Mouse (Mus musculus): Measurements from ENCODE around the gene Hap1. TPM values are rescaled to one million over a fixed set of nuclear protein-coding genes. Genes with fewer than 3 reads are reported as not detected.

Gene Hap1
- total and polyA plus RNA-seq, 3 experiments: 6.6 to 34.8 TPM; not detected in 1

- Histone ChIP-seq H3K27ac (ENCODE audit: control insufficient read depth, low read depth, low read length) (no peak overlapping the region), H3K36me3 (ENCODE audit: control insufficient read depth in 1 of 2, insufficient read depth in 2 of 2, low read length in 2 of 2) (no peaks in the 10 kb centered on the region), H3K27me3 (ENCODE audit: control insufficient read depth in 1 of 2, insufficient read depth in 2 of 2, low read length in 2 of 2) (no peaks in the 10 kb centered on the region; a peak in 1 of 4 replicates), H3K79me2 (ENCODE audit: control insufficient read depth, insufficient read depth, low read length, poor library complexity) (no peaks in the 10 kb centered on the region), H3K9me3 (replicated peaks; ENCODE audit: insufficient read depth, low read length) (no peaks in the 10 kb centered on the region), H3K4me1 (ENCODE audit: control insufficient read depth in 1 of 2, insufficient read depth in 2 of 2, low read length in 2 of 2) (peaks cover 0 to under 1% of the 10 kb centered on the region in 2 experiments; a peak in 1 of 4 replicates), H3K9ac (ENCODE audit: control insufficient read depth, low read depth, low read length, poor library complexity, severe bottlenecking) (no peak overlapping the region), H3K4me3 (ENCODE audit: control insufficient read depth in 1 of 2, insufficient read depth in 1 of 2, low read depth in 2 of 2, low read length in 2 of 2) (no peak overlapping the region)
- no peak for DNase-seq (ENCODE audit: low read depth, low spot score)
- no peak for TF ChIP-seq SIN3A (IDR thresholded peaks at IDR 0.05; ENCODE audit: low read length)
- no peak for TF ChIP-seq MAFK (IDR thresholded peaks at IDR 0.05; ENCODE audit: borderline replicate concordance, low read depth, low read length)
- no peak for TF ChIP-seq RCOR1 (IDR thresholded peaks at IDR 0.05; ENCODE audit: low read depth, low read length)
- TF ChIP-seq SMC3 (IDR thresholded peaks at IDR 0.05; ENCODE audit: low read depth, low read length): no peak
These were observed 32.7 kb upstream of the Hap1 start for GRCm38 (mm10) chr11:100388588-100388987.

- TF ChIP-seq ZNF384 (IDR thresholded peaks at IDR 0.05; ENCODE audit: low read depth, low read length) (no peak), BHLHE40 (IDR thresholded peaks at IDR 0.05; ENCODE audit: borderline replicate concordance, low read depth, low read length) (no peak), MYC (IDR thresholded peaks at IDR 0.05; ENCODE audit: low read depth, low read length) (no peak), MXI1 (IDR thresholded peaks at IDR 0.05; ENCODE audit: low read depth, low read length) (no peak), EP300 (IDR thresholded peaks at IDR 0.05; ENCODE audit: low read depth in 1 of 2, low read length in 2 of 2) (no peak), POLR2A (IDR thresholded peaks at IDR 0.05; ENCODE audit: control insufficient read depth in 1 of 2, insufficient read depth in 1 of 2, low read depth in 1 of 2, low read length in 2 of 2, poor library complexity in 1 of 2) (0 out of 4 replicates have a peak, but pooled peaks of 1 of the 2 experiments have one; percentile 2), SMC3 (IDR thresholded peaks at IDR 0.05; ENCODE audit: low read depth, low read length) (no peak)
- DNase-seq (ENCODE audit: low read depth, low spot score): no peak
- H3K79me2 ChIP-seq (ENCODE audit: control insufficient read depth, insufficient read depth, low read length, poor library complexity): no peaks in the 10 kb centered on the region
- no peak overlapping the region for H3K4me3 ChIP-seq (ENCODE audit: control insufficient read depth in 1 of 2, insufficient read depth in 1 of 2, low read depth in 2 of 2, low read length in 2 of 2)
- H3K27me3 ChIP-seq (ENCODE audit: control insufficient read depth in 1 of 2, insufficient read depth in 2 of 2, low read length in 2 of 2): no peaks in the 10 kb centered on the region; a peak in 1 of 4 replicates
- H3K36me3 ChIP-seq (ENCODE audit: control insufficient read depth in 1 of 2, insufficient read depth in 2 of 2, low read length in 2 of 2): no peaks in the 10 kb centered on the region
- no peaks in the 10 kb centered on the region for H3K4me1 ChIP-seq (ENCODE audit: control insufficient read depth in 1 of 2, insufficient read depth in 2 of 2, low read length in 2 of 2)
- no peak overlapping the region for H3K27ac ChIP-seq (ENCODE audit: control insufficient read depth, low read depth, low read length)
- H3K9ac ChIP-seq (ENCODE audit: control insufficient read depth, low read depth, low read length, poor library complexity, severe bottlenecking): no peak overlapping the region
- no peaks in the 10 kb centered on the region for H3K9me3 ChIP-seq (replicated peaks; ENCODE audit: insufficient read depth, low read length)
These were observed 31.9 kb upstream of the Hap1 start for GRCm38 (mm10) chr11:100387589-100388375.

- H3K36me3 ChIP-seq (ENCODE audit: control insufficient read depth in 1 of 2, insufficient read depth in 2 of 2, low read length in 2 of 2): no peaks in the 10 kb centered on the region
- no peak overlapping the region for H3K9ac ChIP-seq (ENCODE audit: control insufficient read depth, low read depth, low read length, poor library complexity, severe bottlenecking)
- TF ChIP-seq USF1 (IDR thresholded peaks at IDR 0.05; ENCODE audit: low read depth, low read length) (no peak), ZKSCAN1 (IDR thresholded peaks at IDR 0.05; ENCODE audit: low read depth, low read length) (peak; percentile 44; the same call in 1 of the 2 replicates)
- no peaks in the 10 kb centered on the region for H3K4me1 ChIP-seq (ENCODE audit: control insufficient read depth in 1 of 2, insufficient read depth in 2 of 2, low read length in 2 of 2)
- no peaks in the 10 kb centered on the region; a peak in 1 of 4 replicates for H3K27me3 ChIP-seq (ENCODE audit: control insufficient read depth in 1 of 2, insufficient read depth in 2 of 2, low read length in 2 of 2)
- no peak for DNase-seq (ENCODE audit: low read depth, low spot score)
- no peaks in the 10 kb centered on the region for H3K79me2 ChIP-seq (ENCODE audit: control insufficient read depth, insufficient read depth, low read length, poor library complexity)
- no peaks in the 10 kb centered on the region for H3K9me3 ChIP-seq (replicated peaks; ENCODE audit: insufficient read depth, low read length)
- H3K4me3 ChIP-seq (ENCODE audit: control insufficient read depth in 1 of 2, insufficient read depth in 1 of 2, low read depth in 2 of 2, low read length in 2 of 2): no peak overlapping the region
- no peak overlapping the region for H3K27ac ChIP-seq (ENCODE audit: control insufficient read depth, low read depth, low read length)
These were observed 31.2 kb upstream of the Hap1 start for GRCm38 (mm10) chr11:100387111-100387510.
